Mouse (Mus musculus) layer of hippocampus, adult 9-10 months (tissue): Measurements from ENCODE around the gene Fbn1.

Experiments used
- DNase-seq: peaks from one replicate; pipeline ENCODE4 v3.0.0; 2022; ENCODE audit warnings: low spot score

The Fbn1 gene

DNA sequence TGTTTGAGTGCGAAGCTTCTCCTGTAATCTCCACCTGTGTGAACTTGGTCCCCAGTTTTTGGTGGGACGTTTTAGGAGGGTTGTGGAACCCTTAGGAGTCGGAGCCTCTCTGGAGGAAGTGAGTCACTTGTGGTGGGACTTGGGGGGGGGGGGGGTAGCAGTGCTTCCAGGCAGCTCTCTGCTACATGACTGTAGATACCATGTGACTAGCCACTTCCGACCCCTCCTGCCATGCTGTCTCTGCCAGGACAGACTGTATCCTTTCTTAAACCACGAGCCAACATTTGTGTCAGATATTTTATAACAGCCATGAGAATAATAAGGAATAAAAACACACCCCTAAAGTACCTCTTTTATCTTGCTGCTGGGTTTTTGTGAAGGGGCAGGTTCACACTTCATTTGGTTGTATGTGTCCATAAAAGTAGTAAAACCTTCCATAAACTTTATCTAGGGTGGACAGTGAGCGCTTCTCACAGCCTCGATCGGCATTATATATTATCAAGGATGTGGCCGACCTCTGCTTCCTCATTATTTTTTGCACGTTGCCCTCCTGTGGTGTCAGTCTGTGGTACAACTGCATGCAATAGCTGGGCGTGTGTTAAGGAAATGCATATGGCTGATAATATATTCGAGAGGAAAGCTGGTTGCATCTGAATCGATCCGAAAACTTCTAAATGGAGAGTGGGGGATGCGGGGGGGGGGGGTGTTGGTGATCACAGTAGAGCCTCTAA is 51.6 kb downstream of the Fbn1 start:
- DNase-seq = no peak

DNA sequence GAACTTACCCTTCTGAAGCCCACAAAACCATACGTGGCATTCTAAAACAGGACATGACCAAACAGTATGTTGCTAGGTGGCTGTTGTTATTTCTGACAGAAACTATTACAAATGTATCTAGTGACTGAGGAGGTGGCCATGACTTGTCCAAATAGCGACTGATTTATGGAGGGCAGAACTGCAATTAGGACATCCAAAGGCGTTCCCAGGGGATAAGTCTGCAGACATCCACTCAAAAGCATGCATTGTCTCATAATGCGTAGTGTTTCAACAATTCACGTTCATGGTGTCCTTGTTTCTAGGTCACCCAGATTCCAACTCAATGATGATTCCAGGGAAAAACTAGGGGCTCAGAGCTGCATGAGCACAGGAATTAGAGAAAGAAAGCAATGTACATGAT is 53.0 kb downstream of the Fbn1 start:
- DNase-seq = no peak

DNA sequence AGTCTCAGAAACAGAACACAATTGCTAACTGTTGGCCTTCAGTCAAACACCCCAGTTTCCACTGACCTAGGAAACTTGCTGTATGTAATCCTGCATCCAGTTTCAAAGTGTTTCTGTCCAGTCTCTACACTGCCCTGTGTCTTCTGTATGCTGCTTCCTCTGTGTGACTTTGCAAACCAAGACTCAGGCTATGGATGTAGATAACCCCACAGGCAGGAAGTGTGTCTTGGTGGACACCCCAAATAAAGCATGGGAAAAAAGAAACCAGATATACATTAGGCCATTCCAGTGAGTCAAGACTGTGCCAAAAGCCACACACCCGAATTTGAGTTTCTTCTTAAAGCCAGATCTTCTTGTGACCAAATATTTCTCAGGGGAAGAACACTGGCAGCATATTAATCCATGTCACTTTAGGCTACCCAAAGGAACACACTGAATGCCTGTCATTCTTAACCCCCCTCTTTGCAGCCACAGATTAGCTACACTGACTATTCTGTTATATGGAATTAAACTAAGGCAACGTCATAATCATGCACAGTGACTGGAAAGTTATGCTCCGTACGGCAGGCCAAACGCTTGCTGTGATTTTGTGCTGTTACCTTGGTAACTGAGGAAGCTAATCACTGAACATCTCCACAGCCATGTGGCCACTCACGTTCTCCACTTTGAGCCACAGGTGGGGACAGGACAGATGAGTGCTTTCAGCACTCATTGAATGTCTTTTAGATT is 55.3 kb downstream of the Fbn1 start:
- DNase-seq = no peak

DNA sequence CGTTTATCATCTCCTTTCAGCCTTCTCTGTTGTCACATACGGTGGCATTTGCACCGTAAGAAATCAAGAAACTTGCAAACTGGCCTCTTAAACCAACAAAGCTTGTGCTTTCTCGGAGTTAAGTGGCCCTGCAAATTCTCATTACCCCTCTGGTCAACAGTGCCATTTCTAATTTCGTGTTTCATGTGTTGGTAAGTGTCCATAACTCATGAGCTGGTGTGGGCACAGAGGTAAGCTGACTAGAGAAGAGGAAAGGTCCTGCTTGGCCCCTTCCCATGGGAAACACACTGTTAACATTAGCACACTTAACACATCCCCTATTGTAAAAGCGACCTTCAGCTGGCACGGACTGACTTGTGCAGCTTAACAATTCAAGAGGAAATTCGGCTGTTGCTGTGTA is 58.4 kb downstream of the Fbn1 start:
- no peak for DNase-seq

DNA sequence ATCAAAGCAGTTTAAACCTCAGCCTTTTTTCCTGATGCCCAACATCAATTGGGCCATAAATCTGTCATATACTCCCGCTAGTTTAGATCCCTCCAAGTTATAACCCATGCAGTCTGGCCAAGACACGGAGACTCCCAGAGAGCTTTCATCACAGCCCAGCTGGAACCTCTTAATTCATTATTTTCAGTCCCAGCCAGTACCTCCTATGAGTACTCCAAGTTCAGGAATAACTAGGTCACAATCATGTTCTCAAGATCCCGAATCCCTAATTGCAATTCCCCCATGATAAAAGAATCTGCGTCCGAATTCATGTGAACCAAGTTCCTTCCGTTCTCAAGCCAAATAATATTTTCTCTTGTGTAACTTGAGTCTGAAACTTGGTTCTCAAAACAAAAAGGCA is 58.9 kb downstream of the Fbn1 start:
- no peak for DNase-seq

DNA sequence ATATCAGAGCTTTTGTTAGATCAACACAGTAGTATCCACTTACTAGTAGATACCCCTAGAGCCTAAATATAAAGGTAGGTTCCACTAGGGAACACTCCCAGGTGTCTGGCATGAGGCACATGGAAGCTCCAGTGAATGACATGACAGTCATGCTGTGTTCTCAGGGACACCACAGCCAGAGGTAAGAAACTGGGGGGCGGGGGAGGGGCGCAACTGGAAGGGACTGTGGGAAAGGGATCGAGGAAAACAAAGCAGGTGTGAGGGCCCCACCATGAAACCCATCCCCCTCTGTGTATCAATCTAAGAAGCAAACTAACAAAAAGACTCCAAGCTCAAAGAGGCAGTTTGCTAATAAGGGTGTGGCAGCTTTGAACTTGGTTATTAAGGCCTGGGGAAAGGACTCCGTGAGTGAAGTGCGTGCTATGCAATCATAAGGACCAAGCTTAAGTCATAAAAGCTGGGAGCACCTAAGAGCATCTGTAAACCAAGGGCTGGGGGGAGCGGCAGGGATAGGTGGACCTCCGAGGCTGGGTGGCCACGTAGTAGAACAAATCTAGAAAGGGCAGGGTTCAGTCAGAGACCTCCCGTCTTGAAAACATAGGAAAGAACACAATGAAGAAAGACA is 60.4 kb downstream of the Fbn1 start:
- DNase-seq = no peak

DNA sequence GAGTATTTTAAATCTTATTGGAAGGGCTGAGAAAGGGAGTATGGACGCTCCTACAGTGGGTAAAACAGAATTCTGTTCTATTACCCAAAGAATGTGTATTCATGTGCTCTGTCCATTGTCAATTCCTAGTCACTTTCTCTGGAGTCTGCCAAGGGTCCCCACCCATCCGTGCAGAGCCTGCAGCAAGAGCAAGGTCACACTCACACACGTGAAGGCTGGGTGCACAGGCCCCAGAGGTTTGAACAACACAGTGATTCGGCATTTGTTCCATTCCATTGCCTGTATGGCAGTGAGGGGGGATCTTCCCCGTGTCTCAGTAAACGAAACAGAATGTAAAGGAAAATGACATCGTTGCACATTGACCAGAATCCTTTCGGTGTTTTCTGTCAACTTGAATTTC is 69.4 kb downstream of the Fbn1 start:
- no peak for DNase-seq

DNA sequence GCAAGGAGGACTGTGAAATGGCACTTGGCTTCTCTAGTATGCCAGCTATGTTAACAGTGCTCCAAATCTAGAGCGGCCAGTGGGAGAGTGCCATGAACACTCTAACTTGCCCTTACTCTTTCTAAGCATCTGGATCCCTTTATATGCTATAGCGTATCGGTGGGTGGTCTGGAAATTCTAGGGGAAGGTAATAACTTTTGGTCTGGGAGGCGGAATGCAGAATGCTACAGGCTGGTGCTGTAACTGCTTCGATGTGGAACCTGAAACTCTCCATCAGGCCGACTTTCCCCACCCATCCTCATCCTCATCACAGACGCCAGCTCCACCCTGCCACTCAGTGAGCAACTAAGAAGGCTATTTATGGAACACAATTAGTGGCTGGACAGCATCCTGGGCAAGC is 71.6 kb downstream of the Fbn1 start:
- no peak for DNase-seq

DNA sequence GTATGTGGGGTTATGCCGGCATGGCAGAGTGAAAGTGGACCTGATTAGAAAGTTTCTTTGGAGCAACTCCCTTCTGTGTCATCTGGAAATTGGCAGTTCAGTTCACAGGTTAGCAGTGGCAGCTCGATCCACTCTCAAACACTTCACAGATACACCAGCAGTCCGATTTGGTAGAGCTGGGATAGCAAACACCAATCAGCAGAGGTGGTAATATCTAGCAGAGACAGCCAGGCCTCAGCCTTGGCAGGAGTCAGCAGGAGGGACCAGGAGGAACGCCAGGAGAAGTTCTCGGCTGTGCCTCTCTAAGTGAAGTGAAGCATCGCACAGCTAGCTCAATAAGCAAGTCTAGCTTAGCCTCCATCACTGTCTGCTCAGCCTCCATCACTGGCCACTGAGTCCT is 74.3 kb downstream of the Fbn1 start:
- no peak for DNase-seq

DNA sequence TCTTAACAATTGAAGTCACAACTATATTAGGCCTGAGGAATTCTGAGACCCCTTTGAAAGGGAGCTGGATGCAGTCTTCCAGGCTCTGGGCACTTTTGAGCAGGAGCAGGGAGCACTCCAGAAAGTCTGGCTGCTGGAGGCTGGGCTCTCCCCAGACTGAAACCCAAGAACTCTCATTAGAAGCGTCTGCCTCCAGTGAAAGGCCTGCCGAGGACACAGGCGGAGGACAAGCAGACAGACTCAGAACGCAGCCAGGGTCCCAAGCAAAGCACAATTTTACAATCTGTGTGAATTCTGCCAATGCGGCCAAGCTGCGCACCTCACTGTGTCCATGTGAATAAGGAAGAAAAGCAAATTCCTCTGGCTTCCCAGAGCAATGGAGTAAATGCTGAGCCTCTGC is 76.3 kb downstream of the Fbn1 start:
- DNase-seq = no peak

DNA sequence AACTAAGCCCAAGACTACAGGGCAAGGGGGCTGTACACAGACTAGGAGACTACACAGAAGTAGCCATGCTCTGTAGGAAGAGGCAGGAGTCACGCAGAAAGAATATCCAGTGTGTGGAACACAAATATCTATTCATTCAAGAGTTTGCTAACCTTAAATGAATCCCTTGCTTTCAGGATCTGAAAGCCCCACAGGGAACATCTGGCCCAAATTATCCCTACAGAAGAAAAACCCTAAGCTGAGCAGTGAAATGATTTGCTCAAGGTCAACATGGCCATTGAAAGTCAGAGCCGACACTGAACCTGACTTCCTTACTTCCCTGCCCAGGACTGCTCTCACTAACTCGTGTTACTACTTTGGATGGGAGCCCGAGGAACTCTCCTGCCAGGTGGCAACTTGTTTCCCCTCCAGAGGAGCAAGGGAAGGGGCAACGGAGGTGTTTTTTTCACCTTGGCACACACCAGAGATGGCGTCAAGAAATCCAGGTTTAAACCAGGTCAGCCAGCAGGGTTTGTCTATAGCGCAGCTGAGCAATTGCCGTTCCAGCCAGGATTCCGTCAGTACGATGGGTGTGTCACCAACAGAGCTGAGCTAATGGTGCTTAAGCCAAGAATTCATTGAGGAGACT is 78.9 kb downstream of the Fbn1 start:
- no peak for DNase-seq

DNA sequence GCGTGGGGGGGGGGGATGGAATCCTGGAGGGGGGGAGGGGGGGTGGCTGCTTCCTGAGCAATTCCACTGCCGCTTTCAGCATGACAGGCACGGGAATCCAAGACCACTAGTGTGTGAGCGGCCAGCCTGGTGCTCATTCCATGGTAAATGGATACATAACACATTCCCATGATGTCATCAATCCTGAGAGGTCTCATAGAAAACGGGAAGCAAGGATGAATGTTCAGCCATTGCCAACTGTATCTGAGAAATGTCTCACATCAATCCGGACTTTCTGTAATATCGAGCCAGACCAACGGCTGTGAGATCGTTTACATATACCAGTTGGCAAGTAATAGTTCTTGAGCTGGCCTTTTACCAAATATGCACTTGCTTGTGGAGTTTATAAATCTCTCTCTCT is 87.2 kb downstream of the Fbn1 start:
- no peak for DNase-seq

DNA sequence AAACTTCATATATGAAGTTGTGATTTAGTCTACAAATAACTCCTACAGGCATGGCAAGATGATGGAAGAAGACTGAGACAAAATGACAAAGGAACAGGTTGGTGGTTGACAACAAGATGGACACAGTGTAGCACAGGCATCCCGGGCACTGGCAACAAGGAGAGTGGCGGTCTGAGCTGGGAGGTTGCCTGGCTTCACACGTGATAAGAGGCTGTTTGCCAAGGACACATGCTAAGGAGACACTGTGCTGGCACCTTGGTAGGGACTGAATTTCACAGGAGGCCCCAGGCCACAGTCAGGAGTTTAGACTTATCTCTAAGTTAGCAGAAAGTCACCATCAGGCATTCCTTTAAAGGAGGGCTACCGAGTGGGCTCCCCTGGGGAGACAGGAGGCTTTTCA is 88.1 kb downstream of the Fbn1 start:
- DNase-seq = no peak

DNA sequence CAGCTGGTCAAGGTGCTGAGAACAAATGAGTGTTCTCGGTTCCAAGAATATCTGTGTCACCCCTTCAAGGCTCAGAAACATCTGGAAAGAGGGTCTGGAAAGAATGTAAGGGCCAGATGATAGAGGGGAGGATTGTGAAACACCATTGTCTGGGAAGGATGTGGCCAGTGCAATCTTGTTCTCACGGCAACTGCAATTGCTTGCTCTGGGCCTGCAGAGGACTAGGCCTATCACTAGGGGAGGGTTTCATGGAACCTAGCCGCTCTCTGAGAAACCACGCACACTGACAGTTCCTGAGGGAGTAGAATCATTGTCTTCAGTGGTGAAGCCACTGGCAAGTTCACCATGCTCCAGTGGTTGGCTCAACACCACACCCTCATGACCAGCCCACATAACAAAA is 89.2 kb downstream of the Fbn1 start:
- DNase-seq = no peak

DNA sequence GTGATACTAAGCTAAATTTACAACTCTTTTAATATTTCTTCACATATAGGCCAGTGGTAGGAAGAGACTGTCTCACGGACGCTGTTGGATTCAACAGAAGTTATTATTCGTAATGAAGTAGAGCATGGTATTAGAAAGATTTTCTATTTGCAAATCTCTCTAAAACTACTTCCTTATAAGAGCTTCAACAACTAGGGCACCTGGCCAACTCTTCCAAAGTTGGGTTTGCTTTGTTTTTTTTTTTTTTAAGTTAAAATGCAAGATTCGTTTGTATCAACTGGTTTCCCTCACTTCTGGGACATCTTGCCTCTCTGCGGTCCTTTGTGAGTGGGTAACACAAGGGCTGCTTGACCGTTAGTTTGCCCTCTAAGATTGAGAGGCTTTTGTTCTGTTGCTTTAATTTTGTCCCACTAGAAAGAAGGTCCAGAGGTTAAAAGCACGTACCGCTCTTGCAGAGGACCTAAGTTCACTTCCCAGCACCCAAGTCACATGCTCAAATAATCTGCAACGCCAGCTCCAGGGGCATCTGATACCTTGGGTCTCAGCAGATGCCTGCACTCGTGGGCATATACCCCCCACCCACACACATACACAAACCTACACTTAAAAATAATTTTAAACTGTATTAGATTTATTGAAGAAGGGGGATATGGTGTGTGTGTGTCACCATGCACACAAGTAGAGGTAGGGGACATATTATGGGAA is 91.1 kb downstream of the Fbn1 start:
- no peak for DNase-seq

DNA sequence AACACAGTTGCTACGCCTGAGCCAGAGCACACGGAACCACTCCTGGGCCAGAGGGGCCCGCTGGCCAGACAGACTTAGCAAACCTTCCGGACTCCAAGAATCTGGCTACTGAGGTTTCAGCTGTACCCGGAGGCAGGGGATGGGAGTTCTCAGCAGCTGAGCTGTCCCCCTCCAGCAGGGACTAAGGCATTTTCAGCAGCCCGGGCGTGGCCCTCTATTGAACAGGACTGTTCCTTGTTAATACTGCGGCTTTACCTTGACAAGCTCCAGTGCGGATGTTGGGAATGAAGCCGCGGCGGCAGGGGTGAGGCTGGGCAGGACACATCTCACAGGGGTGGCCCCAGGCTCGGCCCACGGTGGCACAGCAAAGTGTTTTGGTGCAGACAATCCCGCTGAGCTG is 95.4 kb downstream of the Fbn1 start:
- no peak for DNase-seq

DNA sequence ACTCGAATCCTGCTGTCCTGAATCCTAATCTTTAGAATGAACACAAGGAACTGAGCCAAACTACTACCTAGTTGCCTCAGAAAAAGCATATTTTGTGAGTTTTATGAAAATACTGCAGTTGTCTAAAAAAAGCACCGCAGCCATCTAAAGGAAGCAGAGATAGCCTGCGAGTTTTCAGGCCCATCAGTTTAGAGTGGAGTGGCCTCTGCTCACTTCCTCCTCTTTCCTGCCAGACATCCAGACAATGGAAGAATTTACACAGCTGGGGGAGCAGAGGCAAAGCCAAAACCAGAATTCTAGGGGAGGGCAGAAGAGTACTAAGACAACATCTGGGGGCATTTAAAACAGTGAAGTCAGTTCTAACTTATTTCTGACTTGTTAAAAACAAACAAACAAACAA is 96.0 kb downstream of the Fbn1 start:
- DNase-seq = no peak

DNA sequence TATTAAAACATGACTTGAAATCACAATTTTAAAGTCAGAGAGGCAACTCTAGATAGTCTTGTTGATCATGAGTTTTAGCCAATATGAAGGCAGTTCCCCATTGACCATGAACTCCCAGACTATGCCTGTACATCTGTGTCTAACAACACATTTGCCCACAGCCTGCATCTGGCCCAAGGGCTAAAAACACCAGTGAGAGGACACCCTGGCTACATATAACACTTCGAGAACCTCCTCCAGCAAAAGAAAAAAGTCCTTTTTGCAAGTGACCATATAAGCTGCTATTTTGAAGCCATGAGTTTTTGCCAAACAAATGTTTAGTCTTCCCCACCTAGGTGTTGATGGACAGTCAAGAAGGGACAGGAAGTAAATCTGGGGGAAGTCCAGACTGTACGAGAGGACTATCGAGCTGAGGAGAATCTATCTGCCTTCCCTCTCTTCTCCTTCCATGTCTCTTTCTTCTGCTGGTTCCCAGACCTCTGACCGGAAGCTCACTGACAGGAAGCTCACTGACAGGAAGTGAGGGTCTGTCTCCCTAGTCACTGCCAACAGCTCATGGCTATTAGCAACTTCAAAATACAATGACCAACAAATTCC is 103.2 kb downstream of the Fbn1 start:
- no peak for DNase-seq

DNA sequence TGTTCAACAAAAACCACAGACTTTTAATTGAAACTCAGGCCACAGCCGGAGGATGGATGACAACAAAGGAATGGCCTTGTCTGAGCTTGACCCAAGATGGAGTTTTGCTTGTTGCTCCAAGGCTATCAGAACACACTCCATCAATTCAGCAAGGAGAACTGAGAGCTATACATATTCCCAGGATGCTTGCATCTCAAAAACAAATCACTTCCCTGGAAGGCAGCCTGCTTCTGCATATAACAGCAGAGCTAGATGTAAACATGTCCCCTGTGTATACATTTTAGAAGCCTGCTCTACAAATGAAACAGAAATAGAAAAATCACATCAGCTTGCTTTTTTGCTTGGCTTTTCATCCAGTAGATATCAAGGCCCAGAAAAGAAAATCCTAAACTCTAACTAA is 105.5 kb downstream of the Fbn1 start:
- no peak for DNase-seq

DNA sequence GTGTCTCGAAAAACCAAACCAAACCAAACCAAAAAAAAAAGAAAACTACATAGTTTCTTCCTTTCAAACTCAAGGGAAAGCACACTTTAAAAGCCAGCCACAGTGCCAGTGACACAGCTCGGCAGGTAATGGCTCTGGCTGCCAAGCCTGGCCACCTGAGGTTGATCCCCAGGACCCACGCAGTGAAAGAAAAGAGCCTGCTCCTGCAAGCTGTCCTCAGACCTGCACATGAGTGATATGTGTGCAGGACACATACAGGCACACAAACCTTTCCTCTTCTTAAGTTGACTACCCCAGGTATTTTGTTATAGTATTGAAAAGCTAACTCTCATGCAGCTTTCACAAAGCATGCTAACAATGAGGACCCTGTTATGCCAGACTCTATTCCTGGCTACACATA is 107.7 kb downstream of the Fbn1 start:
- DNase-seq = no peak

DNA sequence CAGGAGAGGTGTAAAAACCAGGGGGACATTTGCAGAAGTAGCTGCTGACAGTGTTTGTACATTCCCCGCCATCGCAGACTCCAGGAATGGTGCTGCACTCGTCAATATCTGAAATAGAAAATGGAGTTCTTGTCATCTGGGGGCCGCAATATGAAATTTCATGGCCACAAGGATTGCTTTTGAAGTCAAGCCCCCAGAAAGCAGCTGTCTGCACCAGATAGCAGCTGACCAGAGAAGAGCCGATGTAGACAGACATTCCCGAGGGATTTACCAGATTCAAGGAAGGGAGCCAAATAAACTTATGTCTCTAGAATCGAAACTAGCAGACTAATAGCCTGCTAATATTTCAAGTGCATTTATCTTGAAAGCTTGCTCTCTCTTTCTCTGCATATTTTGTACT is 110.0 kb downstream of the Fbn1 start:
- no peak for DNase-seq
